Mouse (Mus musculus) forebrain, embryonic 14.5 days (tissue): ENCODE measurements around the gene Dido1. TPM values are rescaled to one million over a fixed set of nuclear protein-coding genes. Genes with fewer than 3 reads are reported as not detected.

ENCODE experiments used
- ATAC-seq: fragments of 200-750 bp; cut with Nextera tagmentation; 2 replicates; pipeline ENCODE4 v1.8.0; 2017; ENCODE audit warnings: mild to moderate bottlenecking, moderate library complexity
- DNase-seq: peaks from one replicate; pipeline ENCODE4 v3.0.0-alpha.2; 2015; ENCODE audit warnings: low spot score
- H3K27ac ChIP-seq: fragments of 300-500 bp; sonication (generic); 2 replicates; pipeline ENCODE4 v1.5.1; 2014; ENCODE audit warnings: low read depth, mild to moderate bottlenecking, control low read depth, low read length, moderate library complexity
- H3K27me3 ChIP-seq: fragments of 300-500 bp; sonication (generic); replicated peaks from 2 replicates; pipeline ENCODE4 v1.6.1; 2014; ENCODE audit warnings: low read length, control low read depth, mixed read lengths; ENCODE audit not compliant: control insufficient read depth, insufficient read depth
- H3K36me3 ChIP-seq: fragments of 300-500 bp; sonication (generic); 2 replicates; pipeline ENCODE4 v1.6.1; 2014; ENCODE audit warnings: low read length, control low read depth; ENCODE audit not compliant: control insufficient read depth, insufficient read depth
- H3K4me1 ChIP-seq: fragments of 300-500 bp; sonication (generic); 2 replicates; pipeline ENCODE4 v1.6.1; 2014; ENCODE audit warnings: antibody characterized with exemption, low read length, control low read depth; ENCODE audit not compliant: control insufficient read depth, insufficient read depth
- H3K4me2 ChIP-seq: fragments of 300-500 bp; sonication (generic); 2 replicates; pipeline ENCODE4 v1.6.1; 2014; ENCODE audit warnings: mild to moderate bottlenecking, control low read depth, low read length
- H3K4me3 ChIP-seq: fragments of 300-500 bp; sonication (generic); 2 replicates; pipeline ENCODE4 v1.5.1; 2014; ENCODE audit warnings: low read depth, low read length, control low read depth
- H3K9ac ChIP-seq: fragments of 300-500 bp; sonication (generic); 2 replicates; pipeline ENCODE4 v1.6.1; 2014; ENCODE audit warnings: mild to moderate bottlenecking, low read length, control low read depth, moderate library complexity
- H3K9me3 ChIP-seq: fragments of 300-500 bp; sonication (generic); replicated peaks from 2 replicates; pipeline ENCODE4 v1.6.1; 2016; ENCODE audit warnings: low read length, control low read depth, mixed read lengths; ENCODE audit not compliant: control insufficient read depth
- WGBS: fragments of 180-500 bp; shearing (Covaris S2); extraction: QIAGEN DNeasy Blood & Tissue Kit; methylation state at CpG from one replicate; pipeline ENCODE4 v1.1.7; 2014; 5-methylcytosine and 5-hydroxymethylcytosine counted together
- polyA plus RNA-seq: library from polyadenylated mRNA; unstranded; fragments of >200 nt; fragmentation: Nextera tagmentation; extraction: Ambion mirVana; gene quantifications from 2 replicates; pipeline ENCODE4 v1.2.1, GENCODE M21; 2014

Gene Dido1
- polyA plus RNA-seq: 21.0 and 30.8 TPM in 2 replicates

- under 1% methylated on average over 42 of the region's 43 CpGs for WGBS
These were observed at the start of gene Dido1, which contains the start of gene Gid8 for GRCm38 (mm10) chr2:180709923-180710272. TSS of gene Dido1 (minus strand) at chr2:180709999. TSS of gene Gid8 (plus strand) at chr2:180710117.

GRCm38 (mm10) chr2:180758513-180759263, 48.9 kb upstream of the Dido1 start:
- Histone ChIP-seq H3K4me3 (no peak overlapping the region), H3K9ac (0 out of 2 replicates have a peak overlapping the region, but pooled peaks have one; percentile 5), H3K27me3 (no peaks in the 10 kb centered on the region; the same call in 1 of the 2 replicates), H3K4me2 (no peak overlapping the region), H3K27ac (no peak overlapping the region), H3K9me3 (no peaks in the 10 kb centered on the region), H3K36me3 (no peaks in the 10 kb centered on the region), H3K4me1 (no peaks in the 10 kb centered on the region)
- 37% methylated on average over 15 of the region's 15 CpGs for WGBS
- ATAC-seq: peak; percentile 80
- peak; percentile 52 for DNase-seq

More at GRCm38 (mm10) chr2:180709923-180710272, at the start of gene Dido1, which contains the start of gene Gid8:
- Histone ChIP-seq H3K27ac (peak within 1 kb of the TSS; percentile 63), H3K27me3 (no peaks in the 10 kb centered on the region), H3K36me3 (peaks cover 21% of the 10 kb centered on the region), H3K4me2 (peak within 1 kb of the TSS; percentile 88), H3K4me1 (peaks cover 16% of the 10 kb centered on the region), H3K9me3 (no peaks in the 10 kb centered on the region), H3K4me3 (peak within 1 kb of the TSS; percentile 99), H3K9ac (peak within 1 kb of the TSS; percentile 99)
- ATAC-seq (peak; percentile 97), DNase-seq (peak; percentile 99)

GRCm38 (mm10) chr2:180756786-180757185, 47.0 kb upstream of the Dido1 start:
- H3K9ac ChIP-seq: no peak overlapping the region
- H3K4me1 ChIP-seq: no peaks in the 10 kb centered on the region
- no peak overlapping the region for H3K4me3 ChIP-seq
- H3K27ac ChIP-seq: no peak overlapping the region
- DNase-seq: no peak
- no peak overlapping the region for H3K4me2 ChIP-seq
- no peaks in the 10 kb centered on the region for H3K9me3 ChIP-seq
- no peak for ATAC-seq
- 49% methylated on average over 2 of the region's 2 CpGs for WGBS
- H3K36me3 ChIP-seq: no peaks in the 10 kb centered on the region
- peaks cover 3% of the 10 kb centered on the region; the same call in 1 of the 2 replicates for H3K27me3 ChIP-seq

GRCm38 (mm10) chr2:180755896-180756295, 46.1 kb upstream of the Dido1 start:
- WGBS: 2% methylated on average over 8 of the region's 8 CpGs
- Histone ChIP-seq H3K9me3 (no peaks in the 10 kb centered on the region), H3K27ac (no peak overlapping the region), H3K27me3 (peaks cover 3% of the 10 kb centered on the region; the same call in 1 of the 2 replicates), H3K9ac (no peak overlapping the region), H3K4me2 (no peak overlapping the region), H3K4me1 (no peaks in the 10 kb centered on the region), H3K36me3 (no peaks in the 10 kb centered on the region), H3K4me3 (no peak overlapping the region)
- ATAC-seq (no peak), DNase-seq (no peak)

- Histone ChIP-seq H3K27ac (no peak overlapping the region), H3K36me3 (no peaks in the 10 kb centered on the region), H3K4me2 (no peak overlapping the region), H3K4me3 (no peak overlapping the region), H3K27me3 (peaks cover 3% of the 10 kb centered on the region; the same call in 1 of the 2 replicates), H3K4me1 (no peaks in the 10 kb centered on the region), H3K9ac (no peak overlapping the region), H3K9me3 (no peaks in the 10 kb centered on the region)
- peak; percentile 42 for DNase-seq
- ATAC-seq: no peak
- WGBS: 66% methylated on average over 5 of the region's 5 CpGs
These were observed 45.3 kb upstream of the Dido1 start for GRCm38 (mm10) chr2:180754976-180755688.

GRCm38 (mm10) chr2:180748904-180749303, 39.1 kb upstream of the Dido1 start:
- peaks cover 6% of the 10 kb centered on the region; the same call in 1 of the 2 replicates for H3K4me1 ChIP-seq
- no peak overlapping the region for H3K27ac ChIP-seq
- H3K4me3 ChIP-seq: no peak overlapping the region
- DNase-seq (no peak), ATAC-seq (no peak)
- no peak overlapping the region for H3K9ac ChIP-seq
- WGBS: 57% methylated on average over 5 of the region's 5 CpGs
- H3K4me2 ChIP-seq: no peak overlapping the region
- peaks cover 6% of the 10 kb centered on the region; the same call in 1 of the 2 replicates for H3K27me3 ChIP-seq
- H3K36me3 ChIP-seq: no peaks in the 10 kb centered on the region
- H3K9me3 ChIP-seq: no peaks in the 10 kb centered on the region

GRCm38 (mm10) chr2:180746569-180747192, 36.9 kb upstream of the Dido1 start:
- ATAC-seq: no peak
- peak; percentile 52 for DNase-seq
- H3K36me3 ChIP-seq: no peaks in the 10 kb centered on the region

GRCm38 (mm10) chr2:180745248-180745927, 35.6 kb upstream of the Dido1 start:
- peaks cover 6% of the 10 kb centered on the region; the same call in 1 of the 2 replicates for H3K4me1 ChIP-seq
- no peak overlapping the region for H3K4me2 ChIP-seq
- H3K27me3 ChIP-seq: 0 out of 2 replicates have a peak, but pooled peaks cover 3% of the 10 kb centered on the region
- H3K27ac ChIP-seq: no peak overlapping the region
- H3K36me3 ChIP-seq: no peaks in the 10 kb centered on the region
- H3K9me3 ChIP-seq: no peaks in the 10 kb centered on the region
- DNase-seq (peak; percentile 90), ATAC-seq (peak; percentile 83)
- no peak overlapping the region for H3K9ac ChIP-seq
- H3K4me3 ChIP-seq: no peak overlapping the region
- WGBS: 39% methylated on average over 17 of the region's 17 CpGs

More at GRCm38 (mm10) chr2:180746569-180747192, 36.9 kb upstream of the Dido1 start:
- Histone ChIP-seq H3K27me3 (0 out of 2 replicates have a peak, but pooled peaks cover 3% of the 10 kb centered on the region), H3K9ac (0 out of 2 replicates have a peak overlapping the region, but pooled peaks have one; percentile 21), H3K4me2 (no peak overlapping the region), H3K4me3 (no peak overlapping the region), H3K9me3 (no peaks in the 10 kb centered on the region), H3K27ac (no peak overlapping the region), H3K4me1 (peaks cover 6% of the 10 kb centered on the region; the same call in 1 of the 2 replicates)
- WGBS: 7% methylated on average over 5 of the region's 5 CpGs
